Mouse (Mus musculus): ENCODE results near the gene Ces2b. TPM values are rescaled to one million over a fixed set of nuclear protein-coding genes. Genes with fewer than 3 reads are reported as not detected.
"Not testable (repeated sequence)": the region's sequence is repeated elsewhere in the genome, so short reads cannot be mapped to it uniquely, and the experiment has no call there.

Ces2b gene
- polyA plus RNA-seq, 1 experiment from 2014 or later = 0.17 TPM

- no CpG with 5 or more reads among the region's 4 CpGs for WGBS
- not testable (repeated sequence) for DNase-seq (ENCODE audit: low spot score); H3K27me3 ChIP-seq (ENCODE audit: control insufficient read depth, insufficient read depth, low read length); H3K4me1 ChIP-seq (ENCODE audit: control insufficient read depth, insufficient read depth, low read length); H3K27ac ChIP-seq (replicated peaks; ENCODE audit: low read depth, low read length); H3K36me3 ChIP-seq (replicated peaks; ENCODE audit: control insufficient read depth, insufficient read depth, low read depth, low read length); H3K9me3 ChIP-seq (replicated peaks; ENCODE audit: control insufficient read depth, low read length); H3K4me3 ChIP-seq (ENCODE audit: low read depth, low read length); H3K9ac ChIP-seq (replicated peaks; ENCODE audit: low read length); H3K4me2 ChIP-seq (ENCODE audit: low read depth, low read length); ATAC-seq (replicated peaks; ENCODE audit: insufficient number of reproducible peaks, low FRiP score, low TSS enrichment, low read depth)
Measured at GRCm38 (mm10) chr8:104886223-104886926, 55.0 kb downstream of the Ces2b start.

Other genes with a start within 250 kb of the Ces2b start
- 14.1 and 15.6 TPM in 2 replicates for gene Pdp2, start 240.1 kb upstream of the Ces2b start, polyA plus RNA-seq (2014; fragmentation: Nextera tagmentation; extraction: Ambion mirVana)
- gene Cdh16, start 207.2 kb upstream of the Ces2b start, polyA plus RNA-seq (2014; fragmentation: Nextera tagmentation; extraction: Ambion mirVana) = not detected in 2 replicates
- 2.2 and 3.6 TPM in 2 replicates for gene Rrad, start 200.2 kb upstream of the Ces2b start, polyA plus RNA-seq (2014; fragmentation: Nextera tagmentation; extraction: Ambion mirVana)
- gene Ciao2b, start 189.6 kb upstream of the Ces2b start, polyA plus RNA-seq (2014; fragmentation: Nextera tagmentation; extraction: Ambion mirVana) = 79.7 and 82.5 TPM in 2 replicates
- not detected in 2 replicates for gene Ces2a, start 97.6 kb upstream of the Ces2b start, polyA plus RNA-seq (2014; fragmentation: Nextera tagmentation; extraction: Ambion mirVana)
- gene Ces2c, start 15.5 kb downstream of the Ces2b start, polyA plus RNA-seq (2014; fragmentation: Nextera tagmentation; extraction: Ambion mirVana) = not detected in 2 replicates
- gene Ces2e, start 94.7 kb downstream of the Ces2b start, polyA plus RNA-seq (2014; fragmentation: Nextera tagmentation; extraction: Ambion mirVana) = 0.10 TPM in 1 of 2 replicates, not detected in the other
- gene Ces2f, start 115.8 kb downstream of the Ces2b start, polyA plus RNA-seq (2014; fragmentation: Nextera tagmentation; extraction: Ambion mirVana) = not detected in 2 replicates
- not detected in 2 replicates for gene Ces2g, start 130.1 kb downstream of the Ces2b start, polyA plus RNA-seq (2014; fragmentation: Nextera tagmentation; extraction: Ambion mirVana)
- gene Ces2h, start 169.3 kb downstream of the Ces2b start, polyA plus RNA-seq (2014; fragmentation: Nextera tagmentation; extraction: Ambion mirVana) = not detected in 2 replicates
- not detected in 2 replicates for gene Ces3a, start 217.0 kb downstream of the Ces2b start, polyA plus RNA-seq (2014; fragmentation: Nextera tagmentation; extraction: Ambion mirVana)

Data from embryonic facial prominence, embryonic 11.5 days (tissue).